Mouse (Mus musculus) kidney, postnatal 10 days (tissue): Measurements from ENCODE around the gene L3mbtl1.
A peak's percentile ranks its signal among the peaks of the same experiment; 100 is the strongest.

Source experiments
- DNase-seq: peaks from one replicate; pipeline ENCODE4 v3.0.0; 2021; ENCODE audit warnings: mixed read lengths

Gene L3mbtl1

DNA sequence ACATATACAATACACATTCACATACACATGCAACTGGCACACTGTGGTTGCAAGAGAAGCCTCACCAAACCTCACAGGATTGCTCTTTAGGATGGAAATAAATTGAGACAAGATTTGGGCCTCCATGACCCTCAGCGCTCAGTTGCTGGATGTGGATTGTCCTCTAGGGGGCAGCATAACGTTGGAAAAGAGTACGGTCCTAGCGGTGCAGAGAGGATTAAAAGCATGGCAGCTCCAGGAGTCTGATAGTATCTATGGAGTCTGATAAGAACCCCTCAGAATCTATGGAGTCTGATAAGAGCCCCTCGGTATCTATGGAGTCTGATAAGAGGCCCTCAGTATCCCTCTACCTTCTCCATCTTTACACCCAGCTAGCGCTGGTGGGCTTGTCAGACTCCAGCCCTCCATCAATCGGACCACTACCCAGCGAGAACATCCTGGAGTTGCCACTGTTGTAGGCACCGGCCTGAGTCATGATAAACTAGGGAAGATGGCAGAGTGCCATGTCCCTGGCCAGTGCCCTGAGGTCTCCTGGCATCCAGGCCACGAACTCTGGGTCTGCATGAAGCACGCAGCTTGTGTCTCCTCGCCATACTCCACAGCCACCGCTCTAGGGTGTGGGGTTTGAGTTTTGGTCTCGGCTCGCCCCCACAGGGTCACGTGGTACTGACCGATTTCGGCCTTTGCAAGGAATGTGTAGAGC, 55.4 kb downstream of the L3mbtl1 start:
- peak; percentile 79 for DNase-seq

DNA sequence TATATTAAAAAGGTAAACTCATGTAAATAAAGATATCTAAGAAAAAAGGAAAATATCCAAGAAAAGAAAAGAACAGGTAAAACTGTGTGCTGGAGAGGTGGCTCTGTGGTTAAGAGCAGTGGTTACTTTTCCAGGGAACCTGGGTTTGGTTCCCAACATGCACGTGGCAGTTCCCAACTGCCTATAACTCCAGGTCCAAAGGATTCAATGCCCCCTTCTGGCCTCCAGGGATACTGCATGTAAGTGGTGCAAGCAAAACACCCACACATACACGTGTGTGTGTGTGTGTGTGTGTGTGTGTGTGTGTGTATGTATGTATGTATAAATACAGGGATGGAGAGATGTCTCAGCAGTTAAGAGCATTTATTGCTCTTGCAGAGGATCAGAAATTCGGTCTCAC, 56.5 kb downstream of the L3mbtl1 start:
- peak; percentile 72 for DNase-seq

GRCm38 (mm10) chr2:163001071-163001470, 57.8 kb downstream of the L3mbtl1 start:
- no peak for DNase-seq

DNA sequence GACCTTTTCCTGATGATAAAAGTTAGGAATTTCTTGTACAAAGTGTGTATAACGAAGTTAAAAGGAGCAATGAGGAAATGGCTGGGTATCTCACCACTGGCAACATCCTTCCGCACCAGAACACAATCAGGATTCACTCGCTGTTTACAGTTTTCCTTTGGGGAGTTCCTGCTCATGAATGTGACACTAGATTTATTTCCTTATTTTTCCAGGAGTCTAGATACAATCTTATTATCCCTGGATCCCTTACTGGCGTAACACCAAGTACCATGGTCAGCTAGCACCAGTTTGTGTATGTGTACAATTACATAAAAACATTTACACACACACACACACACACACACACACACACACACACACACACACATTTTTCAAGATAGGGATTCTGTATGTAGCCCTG, 64.0 kb downstream of the L3mbtl1 start:
- DNase-seq: no peak

GRCm38 (mm10) chr2:163016916-163017743, 73.9 kb downstream of the L3mbtl1 start, which contains the start of gene Ift52:
Ift52 (plus strand) TSS chr2:163017354.
- DNase-seq: peak; percentile 96
